Comparison of ENCODE assay signal across 36 mouse cellular contexts in genomic region chr16:16863978-16864377, GRCm38 (mm10). TPM values are rescaled to one million over a fixed set of nuclear protein-coding genes. Genes with fewer than 3 reads are reported as not detected.
DNase-seq lines count a peak whose midpoint lies in the region; ATAC-seq and TF ChIP-seq lines count a peak whose summit lies in the region.
"Had no signal": no experiment of that assay in that cellular context is flagged by ENCODE, and none has a peak within 500 bp of the region (broad histone marks: within the 10 kb centered on the region; RNA-seq: fewer than 3 reads in every experiment).

TSS of gene Igll1 (minus strand) at chr16:16863985.

- TF ChIP-seq CTCF in ES-Bruce4 (IDR thresholded peaks at IDR 0.05; ENCODE audit: low read depth, low read length), result no peak

- no peaks in the 10 kb centered on the region for H3K36me3 ChIP-seq in ES-Bruce4 (ENCODE audit: control insufficient read depth, insufficient read depth, low read length, poor library complexity, severe bottlenecking)
- H3K36me3 ChIP-seq in liver, embryonic 16.5 days (ENCODE audit: control insufficient read depth, insufficient read depth), result no peaks in the 10 kb centered on the region
- H3K36me3 ChIP-seq in midbrain, embryonic 15.5 days (replicated peaks), result no peaks in the 10 kb centered on the region
- H3K36me3 ChIP-seq: embryonic facial prominence, embryonic 12.5 days; forebrain, embryonic 10.5 days; heart, embryonic 10.5 days; heart, embryonic 15.5 days; limb, embryonic 10.5 days; limb, embryonic 15.5 days; neural tube, embryonic 12.5 days had no signal

- peaks cover 7% of the 10 kb centered on the region for H3K4me1 ChIP-seq in ES-Bruce4 (ENCODE audit: control insufficient read depth, insufficient read depth, low read length)
- H3K4me1 ChIP-seq in liver, embryonic 16.5 days (ENCODE audit: control insufficient read depth, low read depth, low read length), result no peaks in the 10 kb centered on the region
- no peaks in the 10 kb centered on the region for H3K4me1 ChIP-seq in midbrain, embryonic 15.5 days
- H3K4me1 ChIP-seq: embryonic facial prominence, embryonic 12.5 days; forebrain, embryonic 10.5 days; limb, embryonic 15.5 days; neural tube, embryonic 12.5 days had no signal

- H3K27ac ChIP-seq in ES-Bruce4 (ENCODE audit: insufficient read depth, low read length), result peak within 1 kb of the TSS; percentile 95
- H3K27ac ChIP-seq in liver, embryonic 16.5 days (ENCODE audit: low read length), result no peak within 1 kb of the TSS
- H3K27ac ChIP-seq in midbrain, embryonic 15.5 days, result no peak within 1 kb of the TSS
- H3K27ac ChIP-seq: embryonic facial prominence, embryonic 12.5 days; forebrain, embryonic 10.5 days; heart, embryonic 10.5 days; heart, embryonic 15.5 days; limb, embryonic 10.5 days; limb, embryonic 15.5 days; macrophage; neural tube, embryonic 12.5 days had no signal

- no peak for TF ChIP-seq EP300 in ES-Bruce4 (IDR thresholded peaks at IDR 0.05; ENCODE audit: insufficient read depth, low read depth, low read length)

- WGBS in liver, embryonic 16.5 days (ENCODE audit: insufficient replicate concordance), result 50% methylated on average over 2 of the region's 2 CpGs
- WGBS in midbrain, embryonic 15.5 days, result 84% methylated on average over 2 of the region's 2 CpGs

- H3K9me3 ChIP-seq in ES-Bruce4 (replicated peaks; ENCODE audit: control insufficient read depth, insufficient read depth, low read length, poor library complexity, severe bottlenecking), result no peaks in the 10 kb centered on the region
- no peaks in the 10 kb centered on the region for H3K9me3 ChIP-seq in liver, embryonic 16.5 days (replicated peaks; ENCODE audit: control insufficient read depth, low read length)
- H3K9me3 ChIP-seq in midbrain, embryonic 15.5 days, result no peaks in the 10 kb centered on the region
- H3K9me3 ChIP-seq: embryonic facial prominence, embryonic 12.5 days; forebrain, embryonic 10.5 days; heart, embryonic 10.5 days; heart, embryonic 15.5 days; limb, embryonic 10.5 days; limb, embryonic 15.5 days; neural tube, embryonic 12.5 days had no signal

- peak; percentile 84 for DNase-seq in heart, adult 11 months
- no peak for DNase-seq in heart, adult 8-10 months (ENCODE audit: low spot score)
- peak; percentile 6 to 10 for DNase-seq in right cerebral cortex, postnatal 10 days (ENCODE audit: low spot score in 2 of 2)
- DNase-seq in right cerebral cortex, postnatal 4 days, result no peak
- DNase-seq in ovary, postnatal 10 days (ENCODE audit: low spot score), result no peak
- DNase-seq: adrenal gland, adult 8-10 months; cerebellum, adult 8-10 months; cerebellum, postnatal 25 days; forebrain, postnatal 0 days; gastrocnemius, postnatal 10 days; kidney, adult 8-10 months; kidney, postnatal 10 days; layer of hippocampus, adult 9-11 months; lung, adult 2 months; lung, postnatal 10 days; midbrain, embryonic 14.5 days; thymus, adult 18-20 months had no signal

- 0 out of 2 replicates have a peak, but pooled peaks have one; percentile 11 for ATAC-seq in liver, embryonic 16.5 days (ENCODE audit: low read depth)
- no peak for ATAC-seq in midbrain, embryonic 15.5 days (replicated peaks)
- ATAC-seq: forebrain, postnatal 0 days; hindbrain, embryonic 16.5 days had no signal

- no peaks in the 10 kb centered on the region for H3K27me3 ChIP-seq in ES-Bruce4 (ENCODE audit: control insufficient read depth, insufficient read depth, low read length, poor library complexity, severe bottlenecking)
- H3K27me3 ChIP-seq in liver, embryonic 16.5 days (ENCODE audit: control insufficient read depth, insufficient read depth, low read depth, low read length), result no peaks in the 10 kb centered on the region
- no peaks in the 10 kb centered on the region for H3K27me3 ChIP-seq in midbrain, embryonic 15.5 days (replicated peaks)
- H3K27me3 ChIP-seq: embryonic facial prominence, embryonic 12.5 days; heart, embryonic 15.5 days; limb, embryonic 15.5 days; neural tube, embryonic 12.5 days had no signal

- TF ChIP-seq POLR2A in ES-Bruce4 (IDR thresholded peaks at IDR 0.05; ENCODE audit: insufficient read depth, low read length), result no peak

- no peak within 1 kb of the TSS for H3K9ac ChIP-seq in ES-Bruce4 (ENCODE audit: low read depth, poor library complexity, severe bottlenecking)
- no peak within 1 kb of the TSS for H3K9ac ChIP-seq in liver, embryonic 16.5 days (ENCODE audit: low read depth, low read length)
- H3K9ac ChIP-seq in midbrain, embryonic 15.5 days, result no peak within 1 kb of the TSS
- H3K9ac ChIP-seq: embryonic facial prominence, embryonic 12.5 days; forebrain, postnatal 0 days; heart, embryonic 15.5 days; limb, embryonic 15.5 days; neural tube, embryonic 12.5 days had no signal

- H3K4me3 ChIP-seq in ES-Bruce4 (ENCODE audit: low read depth, low read length), result no peak within 1 kb of the TSS
- no peak within 1 kb of the TSS for H3K4me3 ChIP-seq in liver, embryonic 16.5 days (ENCODE audit: low read depth, low read length)
- no peak within 1 kb of the TSS for H3K4me3 ChIP-seq in midbrain, embryonic 15.5 days
- H3K4me3 ChIP-seq: embryonic facial prominence, embryonic 12.5 days; forebrain, embryonic 10.5 days; heart, embryonic 10.5 days; heart, embryonic 15.5 days; limb, embryonic 10.5 days; limb, embryonic 15.5 days; myocyte; neural tube, embryonic 12.5 days had no signal

- no peak within 1 kb of the TSS for H3K4me2 ChIP-seq in liver, embryonic 16.5 days (ENCODE audit: low read depth, low read length)
- no peak within 1 kb of the TSS for H3K4me2 ChIP-seq in midbrain, embryonic 15.5 days
- H3K4me2 ChIP-seq: embryonic facial prominence, embryonic 12.5 days; heart, embryonic 15.5 days; limb, embryonic 15.5 days; neural tube, embryonic 12.5 days had no signal

RNA-seq across cellular contexts. Expression of gene Igll1, which starts in this region (rescaled TPM):
- total RNA-seq in heart, adult 8-10 months (2022), result not detected
- not detected in 2 replicates for polyA plus RNA-seq in ES-Bruce4 (2011; ENCODE audit: insufficient read depth, insufficient read length, low read depth, missing spikeins)
- 17.5 and 20.5 TPM in 2 replicates for polyA plus RNA-seq in liver, embryonic 16.5 days (2015; fragmentation: Nextera tagmentation; extraction: Ambion mirVana)
- polyA plus RNA-seq in midbrain, embryonic 15.5 days (2015; fragmentation: Nextera tagmentation; extraction: Ambion mirVana), result 0.20 TPM in 1 of 2 replicates, not detected in the other
- total RNA-seq: adrenal gland, adult 8-10 months; adrenal gland, postnatal 4 days; forebrain, postnatal 0 days; heart, postnatal 25 days; left cerebral cortex, postnatal 10 days had no signal
- polyA plus RNA-seq: embryonic facial prominence, embryonic 12.5 days; forebrain, postnatal 0 days; heart, embryonic 10.5 days; heart, embryonic 15.5 days; hindbrain, embryonic 11.5 days; hindbrain, embryonic 16.5 days; intestine, embryonic 14.5 days; limb, embryonic 10.5 days; lung, adult 2 months; macrophage; midbrain, embryonic 14.5 days; myocyte; neural tube, embryonic 12.5 days; small intestine, adult 2 months had no signal

Comparison
In these comparisons a context has a peak if more than half of its experiments do, and no peak if none do; other contexts are left out.
1. RNA of gene Igll1 (polyA plus RNA-seq): 17.5 to 20.5 TPM in liver, embryonic 16.5 days; not detected in ES-Bruce4 and 0.20 TPM in midbrain, embryonic 15.5 days; every median in the first group is over 10 times any median in the second.
2. DNase-seq: peak in heart, adult 11 months (single experiment) and right cerebral cortex, postnatal 10 days (2 of 2); none in heart, adult 8-10 months (single experiment), right cerebral cortex, postnatal 4 days (single experiment) and ovary, postnatal 10 days (single experiment).